ENCODE assay signal across 8 mouse cellular contexts in genomic region chr6:114893427-114894209, GRCm38 (mm10).
DNase-seq lines count a peak whose midpoint lies in the region; ATAC-seq lines count a peak whose summit lies in the region.

No protein-coding gene starts in this region.

- H3K9me3 ChIP-seq in midbrain, embryonic 12.5 days: no peaks in the 10 kb centered on the region
- H3K9me3 ChIP-seq in midbrain, embryonic 13.5 days: no peaks in the 10 kb centered on the region
- H3K9me3 ChIP-seq in heart, embryonic 10.5 days: no peaks in the 10 kb centered on the region
- H3K9me3 ChIP-seq in stomach, embryonic 16.5 days (replicated peaks; ENCODE audit: control insufficient read depth, low read length): no peaks in the 10 kb centered on the region

- H3K9ac ChIP-seq in midbrain, embryonic 12.5 days (replicated peaks): 0 out of 2 replicates have a peak overlapping the region, but pooled peaks have one; percentile 15
- no peak overlapping the region; the same call in 1 of the 2 replicates for H3K9ac ChIP-seq in midbrain, embryonic 13.5 days (replicated peaks)
- H3K9ac ChIP-seq in stomach, embryonic 16.5 days (ENCODE audit: low read length): 0 out of 2 replicates have a peak overlapping the region, but pooled peaks have one; percentile 9

- ATAC-seq in midbrain, embryonic 12.5 days (ENCODE audit: low FRiP score, low read depth): no peak
- no peak for ATAC-seq in midbrain, embryonic 13.5 days
- ATAC-seq in megakaryocyte, adult 5-6 weeks (ENCODE audit: poor library complexity, severe bottlenecking): peak; percentile 83
- ATAC-seq in stomach, embryonic 16.5 days (ENCODE audit: insufficient read depth, low FRiP score): 0 out of 2 replicates have a peak, but pooled peaks have one; percentile 26

- no peak overlapping the region for H3K4me3 ChIP-seq in midbrain, embryonic 12.5 days
- H3K4me3 ChIP-seq in midbrain, embryonic 13.5 days (replicated peaks): no peak overlapping the region
- no peak overlapping the region for H3K4me3 ChIP-seq in heart, embryonic 10.5 days
- no peak overlapping the region for H3K4me3 ChIP-seq in stomach, embryonic 16.5 days (replicated peaks; ENCODE audit: low read length)

- WGBS in midbrain, embryonic 12.5 days: 76% methylated on average over 20 of the region's 20 CpGs
- WGBS in midbrain, embryonic 13.5 days: 71% methylated on average over 20 of the region's 20 CpGs
- WGBS in heart, embryonic 10.5 days: 61% methylated on average over 20 of the region's 20 CpGs
- WGBS in stomach, embryonic 16.5 days: 50% methylated on average over 20 of the region's 20 CpGs

- H3K4me1 ChIP-seq in midbrain, embryonic 12.5 days: peaks cover 58% of the 10 kb centered on the region
- H3K4me1 ChIP-seq in midbrain, embryonic 13.5 days (replicated peaks): peaks cover 60% of the 10 kb centered on the region
- H3K4me1 ChIP-seq in heart, embryonic 10.5 days: peaks cover 79% of the 10 kb centered on the region
- H3K4me1 ChIP-seq in stomach, embryonic 16.5 days (ENCODE audit: control insufficient read depth, insufficient read depth, low read length): peaks cover 55% of the 10 kb centered on the region

- DNase-seq in adrenal gland, postnatal 36 days: peak; percentile 79 to 81
- DNase-seq in heart, embryonic 10.5 days (ENCODE audit: low spot score): peak; percentile 74
- DNase-seq in left cerebral cortex, postnatal 10 days (ENCODE audit: extremely low spot score in 1 of 2, low spot score in 2 of 2): peak; percentile 59 to 80
- DNase-seq in embryo, embryonic 11 days: no peak

- intact Hi-C loops in left cerebral cortex, postnatal 10 days (cut with DNase I): no loop called here

- H3K27me3 ChIP-seq in midbrain, embryonic 12.5 days: no peaks in the 10 kb centered on the region
- H3K27me3 ChIP-seq in midbrain, embryonic 13.5 days: no peaks in the 10 kb centered on the region
- no peaks in the 10 kb centered on the region for H3K27me3 ChIP-seq in heart, embryonic 10.5 days (ENCODE audit: insufficient read depth, poor library complexity, severe bottlenecking)
- no peaks in the 10 kb centered on the region for H3K27me3 ChIP-seq in stomach, embryonic 16.5 days (ENCODE audit: control insufficient read depth, insufficient read depth, low read length)

- H3K4me2 ChIP-seq in midbrain, embryonic 12.5 days (replicated peaks): no peak overlapping the region
- H3K4me2 ChIP-seq in midbrain, embryonic 13.5 days (replicated peaks): no peak overlapping the region
- 0 out of 2 replicates have a peak overlapping the region, but pooled peaks have one; percentile 8 for H3K4me2 ChIP-seq in stomach, embryonic 16.5 days (ENCODE audit: low read depth, low read length)

- peaks cover 16% of the 10 kb centered on the region for H3K36me3 ChIP-seq in midbrain, embryonic 12.5 days
- peaks cover 9% of the 10 kb centered on the region for H3K36me3 ChIP-seq in midbrain, embryonic 13.5 days
- H3K36me3 ChIP-seq in heart, embryonic 10.5 days: peaks cover 37% of the 10 kb centered on the region
- no peaks in the 10 kb centered on the region; the same call in 1 of the 2 replicates for H3K36me3 ChIP-seq in stomach, embryonic 16.5 days (ENCODE audit: control insufficient read depth, insufficient read depth, low read length)

- peak overlapping the region; percentile 39; the same call in 1 of the 2 replicates for H3K27ac ChIP-seq in midbrain, embryonic 12.5 days (replicated peaks)
- H3K27ac ChIP-seq in midbrain, embryonic 13.5 days: no peak overlapping the region
- peak overlapping the region; percentile 63 for H3K27ac ChIP-seq in heart, embryonic 10.5 days
- peak overlapping the region; percentile 46 for H3K27ac ChIP-seq in stomach, embryonic 16.5 days (ENCODE audit: low read length)

Comparison
In these comparisons a context has a peak if more than half of its experiments do, and no peak if none do; other contexts are left out.
1. ATAC-seq: peak in megakaryocyte, adult 5-6 weeks (single experiment) and stomach, embryonic 16.5 days (single experiment); none in midbrain, embryonic 12.5 days (single experiment) and midbrain, embryonic 13.5 days (single experiment).